Mouse (Mus musculus) brain, embryonic 14.5 days (tissue): ENCODE results near the gene Invs. TPM values are rescaled to one million over a fixed set of nuclear protein-coding genes. Genes with fewer than 3 reads are reported as not detected.

Experiments
- DNase-seq: peaks from one replicate; pipeline ENCODE4 v3.0.0-alpha.2; 2011; ENCODE audit warnings: low read depth
- CTCF ChIP-seq: fragments of 200-500 bp; IDR thresholded peaks from 2 replicates; pipeline ENCODE4 v1.5.1; 2012; ENCODE audit warnings: inconsistent platforms, mild to moderate bottlenecking, moderate library complexity, borderline replicate concordance; ENCODE audit not compliant: insufficient read depth, insufficient read length; ENCODE audit errors: extremely low read depth
- POLR2A ChIP-seq: fragments of 200-500 bp; IDR thresholded peaks from 2 replicates; pipeline ENCODE4 v1.6.1; 2012; ENCODE audit warnings: mild to moderate bottlenecking, inconsistent platforms, borderline replicate concordance; ENCODE audit not compliant: poor library complexity, insufficient read depth, insufficient read length, severe bottlenecking; ENCODE audit errors: extremely low read depth
- polyA plus RNA-seq: library from polyadenylated mRNA; depleted of rRNA; stranded (reverse); fragments of >200 nt; gene quantifications from 2 replicates; pipeline ENCODE4 v1.2.3, GENCODE M21; 2012; rRNA removed

Gene Invs
- polyA plus RNA-seq, 1 experiment = 7.5 TPM

DNA sequence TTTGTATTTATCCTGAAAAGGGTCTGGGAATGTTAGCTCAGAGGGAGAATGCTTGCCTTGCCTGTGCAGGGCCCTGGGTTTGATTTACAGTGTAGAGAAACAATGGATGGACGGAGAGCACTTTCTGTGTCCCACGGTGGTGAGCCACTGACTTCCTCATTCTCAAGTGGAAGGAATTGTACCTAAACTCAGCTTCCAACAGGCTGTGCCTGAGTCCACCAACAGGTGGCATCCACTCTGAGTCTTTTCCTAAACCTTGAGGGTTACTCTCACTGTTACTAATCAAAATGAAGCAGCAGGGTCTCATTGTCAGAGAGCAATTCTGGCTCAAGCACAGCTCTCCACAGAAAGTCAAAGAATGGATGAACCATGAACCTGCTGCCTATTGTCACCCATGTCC, 201.7 kb downstream of the Invs start:
- peak; percentile 50; the same call in 1 of the 2 replicates for TF ChIP-seq CTCF
- no peak for TF ChIP-seq POLR2A
- DNase-seq = peak; percentile 45

Other genes starting within 250 kb of the Invs start
- 5.7 and 6.5 TPM in 2 replicates for gene Nr4a3, start 234.6 kb upstream of the Invs start, polyA plus RNA-seq
- 10.2 and 11.5 TPM in 2 replicates for gene Stx17, start 154.8 kb upstream of the Invs start, polyA plus RNA-seq
- 25.0 and 28.8 TPM in 2 replicates for gene Erp44, start 202 bp upstream of the Invs start, polyA plus RNA-seq
- 28.7 and 36.8 TPM in 2 replicates for gene Tex10, start 193.7 kb downstream of the Invs start, polyA plus RNA-seq